Mouse (Mus musculus) liver, embryonic 18 days (tissue): ENCODE data around the gene Tmem254c. TPM values are rescaled to one million over a fixed set of nuclear protein-coding genes. Genes with fewer than 3 reads are reported as not detected.

Experiments
- polyA plus RNA-seq: library from polyadenylated mRNA; depleted of rRNA; stranded (reverse); fragments of >200 nt; gene quantifications from 2 replicates; pipeline ENCODE4 v1.2.3, GENCODE M21; 2012; rRNA removed

Tmem254c gene
- polyA plus RNA-seq: 13.1 and 17.1 TPM in 2 replicates

GRCm38 (mm10) chr14:26067325-26067633 is at the start of gene Tmem254c:
TSS of gene Tmem254c (minus strand) at chr14:26067355.

GRCm38 (mm10) chr14:26081997-26082396 is 14.8 kb upstream of the Tmem254c start, which contains the start of gene Cphx3:
TSS of gene Cphx3 (plus strand) at chr14:26082297.

GRCm38 (mm10) chr14:26081216-26081615 is 14.1 kb upstream of the Tmem254c start, which contains the start of gene Cphx2:
TSS of gene Cphx2 (plus strand) at chr14:26081516.

GRCm38 (mm10) chr14:26042611-26043010 is 24.5 kb downstream of the Tmem254c start, which contains the start of gene Gm9780:
TSS of gene Gm9780 (minus strand) at chr14:26042711.

Other genes starting within 250 kb of the Tmem254c start
- gene Anxa11, start 225.2 kb downstream of the Tmem254c start, polyA plus RNA-seq: 13.4 and 14.4 TPM in 2 replicates
- gene Plac9a, start 164.3 kb downstream of the Tmem254c start, polyA plus RNA-seq: 0.34 and 0.60 TPM in 2 replicates
- 1.7 and 2.9 TPM in 2 replicates for gene Tmem254a, start 139.7 kb downstream of the Tmem254c start, polyA plus RNA-seq
- gene Cphx1, start 129.1 kb downstream of the Tmem254c start, polyA plus RNA-seq: 0.35 TPM in 1 of 2 replicates, not detected in the other
- 0.12 and 0.18 TPM in 2 replicates for gene Duxbl1, start 88.8 kb downstream of the Tmem254c start, polyA plus RNA-seq
- gene Gm9780, start 24.6 kb downstream of the Tmem254c start, polyA plus RNA-seq: 8.0 and 9.0 TPM in 2 replicates
- gene Cphx2, start 14.2 kb upstream of the Tmem254c start, polyA plus RNA-seq: 0.12 and 0.23 TPM in 2 replicates
- gene Cphx3, start 14.9 kb upstream of the Tmem254c start, polyA plus RNA-seq: 0.03 and 0.29 TPM in 2 replicates
- gene Duxbl2, start 51.0 kb upstream of the Tmem254c start, polyA plus RNA-seq: not detected in 2 replicates
- gene Plac9b, start 115.1 kb upstream of the Tmem254c start, polyA plus RNA-seq: 2.0 and 3.3 TPM in 2 replicates
- gene Tmem254b, start 139.7 kb upstream of the Tmem254c start, polyA plus RNA-seq: 17.6 and 18.6 TPM in 2 replicates
- 0.08 TPM in 1 of 2 replicates, not detected in the other for gene Duxbl3, start 190.6 kb upstream of the Tmem254c start, polyA plus RNA-seq